Mouse (Mus musculus) ovary, postnatal 36 days (tissue): ENCODE data around the gene Nek7.

Experiments
- DNase-seq: peaks from one replicate; pipeline ENCODE4 v3.0.0; 2022; ENCODE audit warnings: low spot score, mixed read lengths

Nek7 gene

GRCm38 (mm10) chr1:138571038-138571441, 48.9 kb downstream of the Nek7 start:
- DNase-seq, result no peak

DNA sequence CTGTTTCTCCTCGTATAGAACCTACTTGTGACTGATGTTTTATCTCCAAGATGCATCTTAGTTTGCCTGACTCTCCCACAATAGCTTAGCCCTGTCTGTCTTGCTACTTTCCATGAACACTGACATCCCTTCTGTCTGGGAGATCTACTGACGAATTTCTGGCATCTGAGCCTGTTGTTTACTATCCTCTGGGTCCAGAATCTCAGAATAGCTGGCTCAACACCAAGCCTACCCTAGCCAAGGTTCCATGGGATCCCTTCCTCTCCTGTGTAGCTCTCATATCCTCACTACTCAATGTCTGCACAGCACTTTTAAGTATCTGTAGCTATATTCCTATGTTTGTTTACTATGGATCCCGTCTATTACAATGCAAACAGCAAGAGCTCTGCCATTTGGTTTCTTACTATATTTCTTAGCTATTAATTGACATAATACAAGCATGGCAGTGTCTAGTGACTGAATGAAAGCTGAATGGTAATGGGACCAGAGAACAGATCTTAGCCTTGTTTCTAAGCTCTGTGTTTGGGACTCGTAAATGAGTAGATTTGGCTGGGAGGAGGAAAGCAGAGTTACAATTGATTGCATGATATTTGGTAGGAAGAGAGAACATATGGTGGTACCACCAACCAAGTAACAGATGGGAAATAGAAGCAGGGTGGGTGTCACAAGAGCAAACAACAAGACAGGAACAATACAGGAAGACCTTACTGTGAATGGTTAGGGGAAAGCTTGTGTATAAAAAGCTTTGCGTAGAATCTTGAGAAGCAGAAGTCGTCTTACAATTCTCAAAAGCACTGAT, 51.3 kb downstream of the Nek7 start:
- DNase-seq, result no peak

DNA sequence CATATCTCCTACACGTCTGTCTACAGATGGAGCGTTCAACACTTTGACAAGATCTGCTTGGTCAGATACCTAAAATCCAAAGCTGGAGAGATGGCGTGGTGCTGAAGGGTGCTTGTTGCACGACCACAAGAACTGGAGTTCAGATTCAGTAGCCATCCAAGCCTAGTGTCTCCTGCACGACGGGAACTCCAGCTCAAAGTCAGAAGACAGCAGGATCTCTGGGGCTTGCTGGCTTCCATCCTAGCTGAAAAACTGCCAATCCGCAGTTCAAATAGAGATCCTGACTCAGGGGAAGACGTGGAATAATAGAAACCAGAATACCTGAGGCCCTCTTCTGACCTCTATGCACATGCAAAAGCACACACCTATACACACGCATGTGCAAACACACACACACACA, 52.0 kb downstream of the Nek7 start:
- no peak for DNase-seq

DNA sequence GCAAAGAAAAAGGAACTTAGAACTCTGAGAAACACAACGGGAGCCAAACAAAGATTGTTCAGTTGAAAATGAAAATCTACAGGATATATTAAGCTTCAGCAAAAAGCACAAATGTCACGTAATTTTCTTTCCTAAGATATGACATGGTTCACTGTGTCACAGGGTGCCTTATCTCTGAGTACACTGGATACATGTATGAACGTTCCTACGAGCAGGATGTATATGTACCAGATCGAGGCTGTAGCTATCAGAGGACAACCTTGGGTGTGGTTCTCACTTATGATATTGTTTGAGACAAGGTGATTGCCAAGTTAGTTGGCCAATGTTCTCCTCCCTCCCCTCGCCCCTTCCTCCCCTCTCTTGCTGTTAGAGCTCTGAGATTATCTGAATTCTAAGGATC, 55.3 kb downstream of the Nek7 start:
- DNase-seq, result no peak

DNA sequence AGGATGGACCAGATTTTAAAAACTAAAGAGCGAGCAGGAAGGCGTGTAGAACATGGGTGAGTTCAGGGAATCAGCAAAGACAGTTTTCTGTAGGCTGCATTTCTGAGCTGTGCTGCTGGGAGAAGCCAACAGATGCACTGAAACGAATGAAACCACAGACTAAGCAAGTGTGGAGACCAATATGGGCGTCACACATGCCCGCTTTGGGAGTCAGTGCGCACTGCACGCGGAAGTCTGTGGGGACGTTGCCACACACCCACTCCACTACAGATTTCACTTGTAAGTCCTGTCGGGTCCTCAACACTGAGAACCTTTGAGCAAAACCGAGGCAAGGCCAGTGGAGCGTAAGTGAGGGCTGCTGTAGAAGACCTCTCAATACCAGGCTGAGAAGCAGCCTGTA, 59.2 kb downstream of the Nek7 start:
- no peak for DNase-seq

DNA sequence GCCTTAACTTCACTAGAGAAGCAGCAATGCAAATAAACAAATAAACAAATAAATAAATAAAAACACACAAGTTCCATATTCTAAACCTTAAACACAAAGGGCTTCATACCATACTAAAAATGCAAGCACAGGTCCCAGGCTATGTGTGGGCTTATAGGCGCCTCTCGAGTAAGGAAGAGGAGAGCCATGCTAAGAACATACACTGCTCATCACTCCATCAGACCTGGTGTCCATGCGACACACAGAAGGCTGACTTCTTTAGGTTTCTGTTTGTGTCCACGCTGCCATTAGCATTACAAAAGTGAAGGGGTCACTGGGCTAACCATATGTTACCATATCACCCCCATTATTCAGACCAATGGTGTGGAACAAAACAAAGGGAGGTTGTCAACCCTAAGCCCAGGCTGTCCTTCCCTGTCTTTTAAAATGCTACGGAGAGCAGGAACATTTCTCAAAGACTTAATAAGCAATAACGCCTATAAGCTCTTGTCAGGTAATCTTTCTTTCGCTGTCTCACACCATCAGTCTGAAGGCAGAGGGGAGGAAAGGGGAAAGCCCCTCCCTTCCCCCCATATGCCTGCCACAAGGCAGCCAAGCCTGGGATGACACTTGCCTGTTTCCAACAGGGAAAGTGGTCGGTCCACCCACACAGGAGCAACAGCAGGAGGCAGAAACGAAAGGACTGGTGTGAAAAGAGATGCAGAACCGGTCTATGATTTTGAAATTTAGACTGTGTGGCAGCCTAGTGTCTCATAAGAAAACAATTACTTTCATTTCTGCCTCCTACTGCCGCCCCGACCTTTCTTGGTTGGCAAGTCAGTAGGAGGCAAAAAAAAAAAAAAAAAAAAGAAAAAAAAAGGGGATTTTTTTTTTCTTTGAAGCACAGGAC, 60.5 kb downstream of the Nek7 start:
- no peak for DNase-seq

DNA sequence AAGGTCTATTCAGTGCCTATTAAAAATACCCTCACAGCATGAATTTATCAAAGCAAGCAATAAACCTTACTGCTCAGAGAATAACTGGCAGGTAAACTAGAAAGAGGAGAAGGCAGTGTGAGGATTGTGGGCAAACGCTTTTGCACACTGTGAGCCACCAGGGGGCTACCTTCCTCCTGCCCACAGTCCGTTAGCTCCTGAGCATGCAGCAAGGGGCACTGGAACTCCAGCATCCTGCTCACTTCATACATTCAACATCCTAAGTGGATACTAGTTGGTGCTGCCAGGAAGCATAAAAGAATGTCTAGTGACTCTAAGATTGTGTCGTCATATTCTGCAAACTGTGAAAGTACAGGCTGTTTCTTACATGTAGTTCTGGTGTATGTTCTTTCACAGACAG, 61.6 kb downstream of the Nek7 start:
- no peak for DNase-seq

DNA sequence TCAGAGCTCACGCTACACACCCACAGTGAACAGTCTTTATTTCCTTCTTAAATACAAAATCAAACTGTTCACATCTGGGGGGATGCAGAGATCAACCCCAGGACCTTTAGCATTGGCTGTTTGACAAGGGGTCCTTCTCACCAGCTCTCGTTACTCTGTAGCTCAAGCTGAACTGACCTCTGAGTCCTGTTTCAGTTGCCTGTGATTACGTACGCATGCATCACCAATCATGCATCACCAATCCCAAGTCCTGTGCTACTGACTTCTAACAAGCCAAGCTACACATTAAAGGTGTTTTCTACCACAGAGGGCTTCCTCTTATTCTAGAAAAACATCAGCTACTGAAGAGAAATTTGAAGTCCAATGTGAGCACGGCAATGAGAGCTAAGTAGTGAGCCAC, 65.0 kb downstream of the Nek7 start:
- no peak for DNase-seq

- no peak for DNase-seq
Measured at GRCm38 (mm10) chr1:138550184-138550583, 69.8 kb downstream of the Nek7 start.

DNA sequence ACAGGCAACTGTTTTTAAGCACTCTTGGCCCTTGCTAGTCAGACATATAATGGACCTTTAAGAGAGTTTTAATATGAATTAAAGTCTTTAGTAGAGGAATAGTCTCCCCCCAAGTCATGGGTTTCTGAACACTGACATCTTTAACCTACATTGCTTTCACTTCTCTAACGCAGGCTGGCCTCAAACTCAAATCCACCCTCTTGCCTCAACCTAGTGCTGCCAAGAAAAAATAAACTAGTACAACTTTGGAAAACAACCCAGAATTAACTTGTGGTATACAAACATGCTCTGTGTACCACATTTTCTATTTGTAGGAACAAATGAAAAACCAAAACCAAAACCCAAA, 77.8 kb downstream of the Nek7 start:
- DNase-seq, result no peak

DNA sequence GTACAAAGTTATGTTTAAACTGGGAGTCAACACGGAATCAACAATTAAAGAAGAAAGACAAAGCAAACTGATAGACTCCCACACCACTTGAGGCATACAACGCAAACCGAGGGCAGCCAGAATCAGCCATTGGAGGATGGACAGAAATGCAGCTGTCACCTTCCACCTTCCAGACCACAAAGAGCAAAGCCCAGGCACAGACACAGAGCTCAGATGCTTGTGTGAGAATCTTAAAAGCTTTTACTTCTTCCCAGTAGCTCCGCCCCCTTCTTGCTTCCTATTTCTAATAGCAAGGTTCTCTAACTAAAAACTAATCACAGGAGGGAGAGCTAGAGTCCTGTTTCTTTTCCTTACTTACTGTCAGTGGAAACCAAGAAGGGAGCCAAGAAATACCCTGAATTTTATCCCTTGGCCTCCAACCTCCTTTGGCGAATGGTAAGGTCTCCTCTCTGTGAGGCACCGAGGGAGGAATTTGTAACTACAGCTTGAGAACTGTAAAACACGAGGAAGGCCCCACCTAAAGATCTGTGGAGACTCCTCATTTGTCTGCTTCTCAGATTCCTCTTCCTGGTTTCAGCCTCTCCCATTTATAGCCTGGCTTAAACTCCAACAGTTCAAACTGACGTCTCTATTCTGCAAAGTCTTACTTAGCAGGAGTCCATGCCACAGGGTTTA, 78.3 kb downstream of the Nek7 start:
- DNase-seq, result no peak

GRCm38 (mm10) chr1:138539713-138540112, 80.2 kb downstream of the Nek7 start:
- DNase-seq, result no peak

DNA sequence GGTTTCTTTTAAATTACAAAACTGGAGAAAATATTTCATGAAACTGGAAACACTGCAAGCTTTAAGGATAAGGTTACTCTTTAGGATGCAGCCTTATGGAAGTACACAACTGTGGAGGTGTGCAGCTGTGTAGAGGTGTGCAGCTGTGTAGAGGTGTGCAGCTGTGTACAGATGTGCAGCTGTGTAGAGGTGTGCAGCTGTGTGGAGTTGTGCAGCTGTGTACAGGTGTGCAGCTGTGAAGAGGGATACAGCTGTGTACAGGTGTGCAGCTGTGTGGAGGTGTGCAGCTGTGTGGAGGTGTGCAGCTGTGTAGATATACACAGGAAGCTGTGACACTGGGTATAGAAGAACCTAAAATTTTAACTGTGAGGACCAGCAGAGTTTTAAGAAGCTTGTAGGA, 81.7 kb downstream of the Nek7 start:
- DNase-seq, result no peak

DNA sequence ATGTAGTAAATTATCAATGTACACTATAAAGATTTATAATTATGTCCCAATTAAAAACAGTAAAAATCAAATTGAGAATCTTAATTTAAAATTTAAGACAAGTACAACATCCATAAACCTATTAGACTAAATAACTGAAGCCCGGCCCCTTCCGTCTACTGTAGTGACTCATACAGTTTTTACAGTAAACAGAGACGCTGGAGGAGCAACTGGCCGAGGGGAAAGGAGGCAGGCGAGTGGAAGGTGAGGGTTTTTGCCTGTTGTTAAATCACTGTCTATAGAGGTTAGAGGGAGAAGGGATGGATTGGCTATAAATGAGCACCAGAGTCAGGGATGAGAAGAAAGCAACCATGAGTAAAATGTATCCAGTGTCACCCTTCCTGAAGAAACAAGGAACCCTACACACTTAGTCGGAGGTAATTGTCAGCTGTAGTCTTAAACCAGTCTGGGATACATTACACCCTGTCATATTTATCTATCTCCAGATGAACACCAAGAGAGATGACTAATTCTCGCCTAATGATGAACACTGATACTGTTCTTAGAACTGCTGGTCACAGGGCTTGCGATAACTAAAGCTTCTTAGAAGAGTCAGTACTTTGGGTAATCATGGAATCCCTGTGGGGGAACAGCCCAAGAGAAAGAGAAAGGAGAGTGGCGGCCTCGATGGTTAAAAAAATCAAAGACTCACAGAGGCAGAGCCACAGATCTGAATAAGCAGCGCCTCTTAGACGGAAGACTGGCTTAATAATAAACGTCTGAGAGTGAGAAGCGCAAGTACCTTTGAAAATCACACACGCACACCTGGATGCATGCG, 84.0 kb downstream of the Nek7 start:
- DNase-seq, result no peak

DNA sequence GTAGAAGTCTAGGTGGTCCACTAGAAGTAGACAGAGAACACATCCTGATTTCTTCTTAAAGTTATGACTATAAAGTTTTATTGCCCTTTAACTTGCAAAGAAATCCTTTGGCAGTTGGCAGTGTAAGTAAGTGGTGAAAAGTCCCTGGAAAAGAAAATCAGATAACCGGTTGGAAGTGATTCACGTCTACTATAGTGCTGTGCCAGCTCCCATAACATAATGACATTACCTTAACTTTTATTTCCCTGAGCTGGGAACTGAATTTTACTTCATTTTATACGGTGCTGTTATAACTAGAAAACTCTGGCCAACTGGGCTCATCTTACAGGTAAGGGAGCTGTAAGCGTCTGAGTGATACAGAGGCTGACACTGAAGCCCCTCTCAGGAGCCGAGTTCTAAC, 89.3 kb downstream of the Nek7 start:
- no peak for DNase-seq

DNA sequence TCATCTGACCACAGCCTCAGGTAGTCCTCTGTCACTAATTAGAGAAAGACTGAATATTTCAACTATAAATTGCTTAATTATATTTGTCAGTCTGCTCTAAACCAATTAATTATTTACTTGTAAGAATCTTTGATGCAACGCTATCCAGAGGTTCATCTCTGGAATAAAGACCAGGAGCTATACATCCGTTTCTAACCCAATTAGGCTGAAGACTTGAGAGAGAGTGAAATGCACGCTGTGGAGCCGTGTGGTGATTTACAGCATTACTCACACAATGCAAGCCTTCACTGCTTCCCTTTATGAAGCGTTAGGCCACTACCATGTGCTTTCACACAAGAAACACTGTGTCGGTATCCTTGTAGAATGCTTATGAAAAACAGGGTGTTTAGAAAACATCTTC, 96.0 kb downstream of the Nek7 start:
- no peak for DNase-seq

DNA sequence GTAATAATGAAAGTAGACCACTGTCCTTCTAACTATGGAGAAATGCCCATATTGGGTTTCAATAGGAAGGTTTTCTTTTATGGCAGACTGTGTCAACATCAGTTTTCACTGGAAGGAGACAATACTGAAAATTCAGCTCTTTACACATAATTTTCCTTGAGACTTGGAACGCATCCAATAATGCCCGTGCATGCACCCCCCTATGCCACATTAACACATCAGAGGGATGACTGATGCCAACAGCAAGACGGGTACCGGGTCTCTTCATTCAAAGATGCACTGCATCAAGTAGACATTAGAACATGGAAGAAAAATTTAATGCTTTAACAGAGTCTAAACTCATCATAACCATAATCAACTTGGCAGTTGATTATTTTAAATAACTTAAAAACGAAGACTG, 101.7 kb downstream of the Nek7 start:
- DNase-seq, result no peak

DNA sequence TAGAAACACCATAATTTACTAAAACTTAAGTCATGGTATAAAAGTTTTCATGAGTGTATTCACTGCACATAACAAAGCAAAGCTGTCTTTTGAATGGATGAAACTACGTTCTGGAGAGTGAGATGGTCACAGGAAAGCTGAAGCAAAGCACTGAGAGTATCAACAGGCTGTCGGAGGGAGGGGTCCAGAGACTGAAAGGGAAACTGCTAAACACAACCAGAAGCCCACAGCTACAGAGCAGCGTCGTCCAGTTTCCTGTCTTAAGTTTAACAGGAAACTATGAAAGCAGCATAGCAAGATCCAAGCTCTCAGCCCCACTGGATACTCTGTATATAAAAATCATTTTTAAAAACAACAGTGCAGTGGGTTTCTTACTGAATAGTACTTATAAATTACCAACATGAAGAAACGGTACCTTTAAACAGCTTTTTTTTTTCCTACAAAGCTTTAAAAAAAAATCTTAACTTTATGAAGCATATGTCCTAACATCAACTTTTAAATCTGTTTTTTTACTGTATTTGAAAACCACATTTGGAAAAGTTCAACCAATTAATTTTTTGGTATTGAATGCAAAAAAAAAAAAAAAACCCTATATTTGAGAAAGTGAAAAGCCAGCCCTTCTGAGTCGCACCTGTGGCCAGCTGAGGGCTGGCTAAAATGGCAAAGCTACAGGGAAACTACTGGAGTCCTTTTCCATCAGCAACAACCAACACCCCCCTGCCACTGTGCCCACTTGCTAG, 102.4 kb downstream of the Nek7 start:
- DNase-seq, result no peak

GRCm38 (mm10) chr1:138516946-138517345, 103.0 kb downstream of the Nek7 start:
- DNase-seq, result no peak

DNA sequence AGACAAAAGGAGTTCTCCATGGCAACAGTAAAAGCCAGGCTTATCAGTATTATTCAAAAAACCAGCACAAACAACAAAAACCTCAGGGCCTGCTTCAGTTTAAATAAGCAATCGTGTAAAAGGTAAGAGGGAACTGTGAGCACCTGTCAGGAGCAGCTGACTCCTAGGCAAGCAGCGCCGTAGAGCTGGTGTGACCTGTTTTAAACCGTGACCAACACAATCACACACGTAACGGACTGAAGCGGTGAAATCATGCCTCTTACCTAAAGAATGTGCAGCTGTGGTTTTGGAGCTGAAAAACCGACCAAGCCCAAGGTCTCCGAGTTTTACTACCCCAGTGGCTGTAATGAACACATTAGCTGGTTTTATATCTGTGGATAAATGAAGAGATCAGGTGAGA, 104.6 kb downstream of the Nek7 start:
- DNase-seq, result no peak

DNA sequence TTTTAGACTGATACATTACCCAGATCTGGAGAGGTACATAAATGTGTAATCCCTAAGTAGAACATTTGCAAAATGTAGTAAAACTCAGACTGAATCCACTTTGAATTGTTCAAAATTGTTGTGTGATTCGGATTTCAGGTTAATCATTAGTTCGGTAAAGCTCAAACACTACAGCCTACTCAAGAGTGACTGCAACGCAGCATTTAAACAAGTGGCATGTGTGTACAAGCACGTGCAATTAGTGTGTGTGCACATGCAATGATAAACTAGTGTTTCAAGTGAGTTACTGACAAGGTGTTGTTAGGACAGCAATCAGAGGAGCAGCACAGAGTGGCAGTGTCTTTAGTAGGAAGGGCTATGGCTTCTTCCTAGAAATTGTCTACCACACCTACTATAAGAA, 106.0 kb downstream of the Nek7 start:
- no peak for DNase-seq
